Mouse (Mus musculus) limb, embryonic 15.5 days (tissue): Measurements from ENCODE around the gene Slc10a3. TPM values are rescaled to one million over a fixed set of nuclear protein-coding genes. Genes with fewer than 3 reads are reported as not detected.
A peak's percentile ranks its signal among the peaks of the same experiment; 100 is the strongest.
"Not testable (repeated sequence)": the region's sequence is repeated elsewhere in the genome, so short reads cannot be mapped to it uniquely, and the experiment has no call there.

ENCODE experiments used
- ATAC-seq: fragments of 200-750 bp; cut with Nextera tagmentation; 2 replicates; pipeline ENCODE4 v1.8.0; 2017; ENCODE audit warnings: low read depth, moderate TSS enrichment; ENCODE audit not compliant: insufficient number of reproducible peaks, low FRiP score, low TSS enrichment
- H3K27ac ChIP-seq: fragments of 300-500 bp; sonication (generic); 2 replicates; pipeline ENCODE4 v1.5.1; 2015; ENCODE audit warnings: moderate library complexity, mild to moderate bottlenecking, inconsistent platforms
- H3K27me3 ChIP-seq: fragments of 300-500 bp; sonication (generic); 2 replicates; pipeline ENCODE4 v1.6.1; 2015; ENCODE audit warnings: inconsistent platforms
- H3K36me3 ChIP-seq: fragments of 300-500 bp; sonication (generic); 2 replicates; pipeline ENCODE4 v1.6.1; 2015; ENCODE audit warnings: inconsistent platforms
- H3K4me1 ChIP-seq: fragments of 300-500 bp; sonication (generic); 2 replicates; pipeline ENCODE4 v1.6.1; 2015; ENCODE audit warnings: inconsistent platforms
- H3K4me2 ChIP-seq: fragments of 300-500 bp; sonication (generic); 2 replicates; pipeline ENCODE4 v1.6.1; 2015; ENCODE audit warnings: mild to moderate bottlenecking, inconsistent platforms
- H3K4me3 ChIP-seq: fragments of 300-500 bp; sonication (generic); 2 replicates; pipeline ENCODE4 v1.5.1; 2015; ENCODE audit warnings: mild to moderate bottlenecking, inconsistent platforms
- H3K9ac ChIP-seq: fragments of 300-500 bp; sonication (generic); 2 replicates; pipeline ENCODE4 v1.6.1; 2015; ENCODE audit warnings: inconsistent platforms
- H3K9me3 ChIP-seq: fragments of 300-500 bp; sonication (generic); 2 replicates; pipeline ENCODE4 v1.6.1; 2016; ENCODE audit warnings: inconsistent platforms
- WGBS: fragments of 180-500 bp; shearing (Covaris S2); methylation state at CpG from one replicate; pipeline ENCODE4 v1.1.7; 2015; 5-methylcytosine and 5-hydroxymethylcytosine counted together
- polyA plus RNA-seq: library from polyadenylated mRNA; unstranded; fragments of >200 nt; fragmentation: Nextera tagmentation; extraction: Ambion mirVana; gene quantifications from 2 replicates; pipeline ENCODE4 v1.2.1, GENCODE M21; 2015

Gene Slc10a3
- 21.9 and 22.6 TPM in 2 replicates for polyA plus RNA-seq

DNA sequence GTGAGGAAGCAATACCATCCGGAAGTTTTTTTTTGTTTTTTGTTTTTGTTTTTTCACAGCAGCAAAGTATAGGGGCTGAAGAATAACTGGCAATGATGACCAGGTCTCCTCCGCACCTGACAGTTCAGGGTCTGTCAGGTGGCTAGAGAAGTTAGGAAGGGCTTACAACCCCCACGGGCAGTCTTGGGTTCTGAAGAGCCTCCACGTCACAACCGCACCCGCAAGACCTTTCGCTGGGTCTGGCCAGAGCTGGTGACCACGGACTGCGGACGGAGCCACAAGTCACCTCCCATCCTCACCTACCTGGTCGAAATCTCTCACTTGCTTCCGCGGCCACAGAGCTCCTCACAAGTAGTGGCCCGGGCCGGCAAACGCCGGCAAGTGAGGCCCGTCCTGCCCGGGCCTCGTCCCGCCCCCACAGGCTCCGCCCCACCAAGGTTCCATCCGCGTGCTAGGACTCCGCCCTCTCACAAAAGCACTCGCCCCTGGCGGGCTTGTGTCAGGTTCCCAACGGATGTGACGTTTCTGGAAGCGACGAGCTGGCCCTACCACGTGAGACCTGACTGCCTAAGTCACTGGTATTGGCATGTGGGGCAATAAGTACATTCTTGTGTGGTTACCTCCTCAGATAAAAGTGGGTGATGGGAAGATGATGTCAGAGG, at the start of gene Slc10a3, which contains the start of gene Ubl4a:
Gene Slc10a3 (minus strand): TSS at position 462 of the 662 bp plus-strand sequence.
Gene Ubl4a (minus strand): TSS at position 331 of the 662 bp plus-strand sequence.
- 24% methylated on average over 32 of the region's 32 CpGs for WGBS
- no peaks in the 10 kb centered on the region for H3K9me3 ChIP-seq
- peak; percentile 84 for ATAC-seq
- peaks cover 7% of the 10 kb centered on the region; the same call in 1 of the 2 replicates for H3K36me3 ChIP-seq
- H3K27me3 ChIP-seq: no peaks in the 10 kb centered on the region
- no peaks in the 10 kb centered on the region for H3K4me1 ChIP-seq
- peak within 1 kb of the TSS; percentile 37 for H3K9ac ChIP-seq
- 0 out of 2 replicates have a peak within 1 kb of the TSS, but pooled peaks have one; percentile 11 for H3K27ac ChIP-seq
- H3K4me3 ChIP-seq: peak within 1 kb of the TSS; percentile 48
- H3K4me2 ChIP-seq: peak within 1 kb of the TSS; percentile 48

DNA sequence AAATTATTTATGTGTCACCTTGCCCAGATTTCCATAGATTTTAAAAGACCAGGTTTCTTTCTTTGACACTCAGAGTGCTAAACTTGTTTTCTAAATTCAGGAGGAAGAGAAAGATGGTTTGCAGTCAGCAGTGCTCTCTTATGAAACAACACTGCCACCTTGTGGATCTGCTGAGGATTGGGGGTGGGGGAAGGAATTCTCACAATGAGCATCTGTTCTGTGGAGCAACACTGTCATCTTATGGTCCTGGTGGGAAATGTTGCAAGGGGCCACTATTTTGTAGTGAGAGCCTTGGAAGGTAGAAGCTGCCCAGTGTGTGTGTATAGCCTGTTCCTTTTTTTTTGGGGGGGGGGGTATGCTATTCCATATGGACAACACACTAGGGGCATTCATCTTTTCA, 40.2 kb upstream of the Slc10a3 start:
- no peak overlapping the region for H3K27ac ChIP-seq
- H3K27me3 ChIP-seq: no peaks in the 10 kb centered on the region
- no peaks in the 10 kb centered on the region for H3K9me3 ChIP-seq
- peaks cover 15% of the 10 kb centered on the region; the same call in 1 of the 2 replicates for H3K36me3 ChIP-seq
- ATAC-seq: no peak
- no peak overlapping the region for H3K9ac ChIP-seq
- H3K4me1 ChIP-seq: no peaks in the 10 kb centered on the region
- H3K4me3 ChIP-seq: no peak overlapping the region
- no peak overlapping the region for H3K4me2 ChIP-seq

DNA sequence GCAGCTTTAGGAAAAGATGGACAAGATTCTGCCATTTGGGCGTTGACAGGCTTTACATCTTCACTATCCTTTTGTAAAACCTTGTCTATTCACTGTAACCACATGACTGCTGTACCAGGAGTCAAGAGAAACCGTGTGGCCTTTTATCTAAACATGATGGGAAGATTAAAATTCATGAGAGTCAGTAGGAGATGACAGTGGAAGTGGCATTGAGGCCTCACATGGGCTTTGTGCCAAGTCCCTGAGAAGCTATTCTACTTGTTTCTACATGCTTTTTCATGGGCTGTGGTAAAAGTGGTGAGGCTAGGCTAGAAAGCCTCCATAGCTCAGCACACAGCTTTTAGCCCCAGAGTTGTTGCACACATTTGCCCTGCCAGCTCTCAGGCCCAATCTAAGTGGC, 35.2 kb upstream of the Slc10a3 start:
- Histone ChIP-seq H3K9me3 (no peaks in the 10 kb centered on the region), H3K4me3 (no peak overlapping the region), H3K27ac (no peak overlapping the region), H3K4me2 (no peak overlapping the region), H3K4me1 (no peaks in the 10 kb centered on the region), H3K36me3 (peaks cover 12% of the 10 kb centered on the region; the same call in 1 of the 2 replicates), H3K9ac (no peak overlapping the region), H3K27me3 (no peaks in the 10 kb centered on the region)
- 46% methylated on average over 2 of the region's 2 CpGs for WGBS
- ATAC-seq: no peak

DNA sequence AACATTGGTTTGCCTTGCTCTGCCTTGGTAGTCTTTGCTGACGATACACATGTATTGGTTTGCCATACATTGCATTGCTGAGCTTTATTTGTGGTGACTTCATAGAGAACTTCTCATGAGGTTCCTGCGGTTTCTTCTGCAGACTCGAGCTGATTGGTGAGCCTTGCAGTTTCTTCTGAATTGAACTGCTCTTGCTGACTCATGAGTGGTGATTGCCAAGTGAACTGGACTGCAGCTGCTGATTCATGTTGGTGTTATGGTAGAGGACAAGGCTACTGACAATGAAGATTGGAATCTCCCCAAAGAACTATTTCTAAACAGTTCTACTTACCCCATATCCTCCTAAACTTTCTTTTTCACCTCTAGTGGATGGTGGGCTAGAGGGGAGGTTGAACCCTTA, 27.0 kb upstream of the Slc10a3 start:
- no peak for ATAC-seq
- no peak overlapping the region for H3K4me2 ChIP-seq
- no peak overlapping the region for H3K27ac ChIP-seq
- 78% methylated on average over 3 of the region's 3 CpGs for WGBS
- no peaks in the 10 kb centered on the region for H3K9me3 ChIP-seq
- no peak overlapping the region for H3K9ac ChIP-seq
- H3K4me3 ChIP-seq: no peak overlapping the region
- no peaks in the 10 kb centered on the region for H3K27me3 ChIP-seq
- no peaks in the 10 kb centered on the region for H3K4me1 ChIP-seq
- no peaks in the 10 kb centered on the region for H3K36me3 ChIP-seq

DNA sequence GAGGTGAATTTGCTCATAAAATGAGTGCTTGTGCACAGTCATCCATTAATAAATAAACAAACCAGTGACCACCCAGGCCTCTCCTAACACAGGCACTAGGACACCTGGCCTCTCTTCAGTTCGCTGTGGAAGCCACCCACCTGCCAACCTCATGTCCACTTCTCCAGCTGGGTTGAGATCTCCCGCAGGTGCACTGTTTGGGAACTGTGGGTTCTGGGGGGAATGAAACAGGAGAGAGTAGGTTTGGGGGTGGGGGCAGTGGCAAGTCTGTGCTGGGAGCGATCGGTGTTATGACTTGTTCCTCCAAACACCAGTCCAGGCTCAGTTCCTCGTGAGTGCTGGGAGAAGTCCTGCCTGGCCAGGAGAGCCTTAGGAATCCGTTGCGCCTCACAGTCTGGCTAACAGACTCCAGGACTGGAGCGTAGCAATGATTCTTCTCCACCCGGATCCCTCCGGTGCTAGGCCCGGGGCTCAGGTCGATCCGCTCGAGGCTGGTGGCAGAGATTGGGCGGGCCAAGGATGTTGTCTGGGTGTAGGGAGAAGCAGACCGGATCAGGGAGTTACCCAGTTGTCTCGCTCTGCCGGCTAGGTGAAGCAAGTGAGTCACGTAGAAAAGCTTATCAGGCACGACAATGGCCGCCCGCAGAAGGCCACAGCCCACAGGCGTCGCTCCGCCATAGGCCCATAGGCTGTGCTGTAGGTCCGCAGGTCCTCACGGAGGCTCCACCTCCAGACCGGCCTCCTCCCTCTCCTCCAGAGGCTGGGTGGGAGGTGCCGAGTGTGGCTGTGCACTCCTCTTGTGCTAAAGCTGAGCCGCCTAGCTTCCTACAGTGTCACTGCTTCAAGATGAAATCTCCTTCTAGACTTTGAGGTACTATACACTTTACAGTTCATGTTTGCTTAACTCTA, 19.6 kb upstream of the Slc10a3 start, which contains the start of the genes Fam3a and Ikbkg:
Gene Fam3a (minus strand): TSS at position 738 of the 909 bp plus-strand sequence.
Gene Ikbkg (plus strand): TSS at position 756 of the 909 bp plus-strand sequence.
- peak within 1 kb of the TSS; percentile 50 for H3K4me3 ChIP-seq
- no peaks in the 10 kb centered on the region for H3K36me3 ChIP-seq
- peak within 1 kb of the TSS; percentile 46 for H3K9ac ChIP-seq
- no peaks in the 10 kb centered on the region; the same call in 1 of the 2 replicates for H3K4me1 ChIP-seq
- H3K27me3 ChIP-seq: no peaks in the 10 kb centered on the region
- peak within 1 kb of the TSS; percentile 85 for H3K27ac ChIP-seq
- ATAC-seq: peak; percentile 99
- no peaks in the 10 kb centered on the region for H3K9me3 ChIP-seq
- H3K4me2 ChIP-seq: peak within 1 kb of the TSS; percentile 51
- WGBS: 16% methylated on average over 30 of the region's 30 CpGs

DNA sequence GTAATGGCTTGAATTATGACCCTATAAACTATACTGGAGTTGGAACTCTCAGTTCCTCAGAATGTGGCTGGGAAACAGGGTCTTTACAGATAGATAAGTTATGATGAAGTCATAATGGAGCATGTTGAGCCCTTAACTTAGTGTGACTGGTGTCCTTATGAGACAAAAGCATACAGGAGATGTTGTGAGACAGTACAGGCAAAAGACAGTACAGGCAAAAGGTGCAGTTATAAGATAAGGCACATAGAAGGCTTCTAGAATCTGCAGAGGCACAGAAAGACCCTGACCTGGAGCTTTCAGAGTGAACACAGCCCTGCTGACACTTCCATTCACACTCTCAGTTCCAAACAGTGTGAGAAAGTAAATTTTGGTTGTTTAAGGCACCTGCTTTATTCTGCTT, 15.0 kb upstream of the Slc10a3 start:
- no peak for ATAC-seq

DNA sequence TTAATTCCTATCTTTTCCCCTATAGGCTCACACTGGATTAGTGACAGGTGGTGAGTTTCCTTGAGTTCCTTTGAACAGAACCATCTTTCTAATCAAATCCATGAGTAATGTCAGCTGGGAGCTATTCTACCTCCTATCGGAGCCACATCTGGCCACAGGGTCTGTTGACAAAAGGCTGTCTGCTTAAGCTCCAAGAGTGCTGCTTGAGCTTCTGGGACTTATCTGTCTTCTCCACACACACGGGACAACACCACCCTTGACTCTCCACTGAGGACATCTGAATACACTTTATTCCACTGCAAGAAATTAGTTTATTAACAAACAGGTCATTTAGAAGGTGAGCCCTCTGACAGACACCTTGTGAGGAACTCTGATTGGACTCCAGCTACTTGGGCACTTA, 11.3 kb upstream of the Slc10a3 start:
- H3K27me3 ChIP-seq: no peaks in the 10 kb centered on the region
- H3K4me2 ChIP-seq: no peak overlapping the region
- no peak overlapping the region for H3K4me3 ChIP-seq
- no peak overlapping the region for H3K27ac ChIP-seq
- no peaks in the 10 kb centered on the region for H3K4me1 ChIP-seq
- no peak for ATAC-seq
- H3K9me3 ChIP-seq: no peaks in the 10 kb centered on the region
- 55% methylated on average over 2 of the region's 2 CpGs for WGBS
- peaks cover 24% of the 10 kb centered on the region for H3K36me3 ChIP-seq
- no peak overlapping the region for H3K9ac ChIP-seq

More for the DNA sequence above, 15.0 kb upstream of the Slc10a3 start:
- no peaks in the 10 kb centered on the region for H3K9me3 ChIP-seq
- no peak overlapping the region for H3K4me3 ChIP-seq
- H3K27ac ChIP-seq: no peak overlapping the region
- H3K27me3 ChIP-seq: no peaks in the 10 kb centered on the region
- no peaks in the 10 kb centered on the region; the same call in 1 of the 2 replicates for H3K4me1 ChIP-seq
- H3K4me2 ChIP-seq: no peak overlapping the region
- peaks cover 24% of the 10 kb centered on the region for H3K36me3 ChIP-seq
- H3K9ac ChIP-seq: no peak overlapping the region

DNA sequence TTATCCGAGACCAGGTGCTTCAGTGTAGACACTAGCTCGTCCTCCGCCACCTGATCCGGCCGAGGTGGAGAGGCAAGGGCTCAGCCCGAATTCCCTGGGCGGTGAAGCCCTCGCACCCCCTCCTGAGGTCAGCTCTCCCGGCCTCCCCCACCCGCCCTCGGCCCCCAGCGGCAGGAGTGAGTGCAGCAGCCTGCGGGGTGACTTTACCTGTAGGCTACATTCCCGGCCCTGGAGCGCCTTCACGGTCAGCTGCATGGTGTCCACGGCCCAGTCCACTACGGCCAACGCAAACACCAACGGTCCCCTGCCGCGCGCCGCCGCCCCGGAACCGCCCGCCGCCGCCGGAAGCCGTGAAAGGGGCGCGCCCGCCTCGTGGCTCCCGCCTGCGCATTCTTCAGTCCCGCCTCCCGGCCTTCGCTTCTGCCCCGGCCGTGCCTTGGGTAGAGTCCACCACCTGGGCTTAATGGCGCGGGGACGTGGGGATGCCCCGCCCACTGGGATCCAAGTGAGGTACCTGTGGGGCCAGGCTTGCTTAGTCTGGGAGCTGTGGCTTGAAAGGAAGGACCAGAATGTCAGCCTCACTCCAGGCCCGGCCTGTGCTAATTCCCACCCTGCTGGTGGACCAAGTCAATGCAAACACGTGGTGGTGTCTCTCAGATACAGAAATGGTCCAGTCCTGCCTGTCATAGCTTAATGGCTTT, 4.8 kb downstream of the Slc10a3 start:
- peak overlapping the region; percentile 52 for H3K4me2 ChIP-seq
- 25% methylated on average over 48 of the region's 49 CpGs for WGBS
- no peaks in the 10 kb centered on the region for H3K27me3 ChIP-seq
- peak overlapping the region; percentile 57 for H3K4me3 ChIP-seq
- peak overlapping the region; percentile 68 for H3K9ac ChIP-seq
- peak; percentile 52; the same call in 1 of the 2 replicates for ATAC-seq
- H3K9me3 ChIP-seq: no peaks in the 10 kb centered on the region
- peaks cover 6% of the 10 kb centered on the region; the same call in 1 of the 2 replicates for H3K4me1 ChIP-seq
- H3K27ac ChIP-seq: peak overlapping the region; percentile 78
- H3K36me3 ChIP-seq: peaks cover 19% of the 10 kb centered on the region

DNA sequence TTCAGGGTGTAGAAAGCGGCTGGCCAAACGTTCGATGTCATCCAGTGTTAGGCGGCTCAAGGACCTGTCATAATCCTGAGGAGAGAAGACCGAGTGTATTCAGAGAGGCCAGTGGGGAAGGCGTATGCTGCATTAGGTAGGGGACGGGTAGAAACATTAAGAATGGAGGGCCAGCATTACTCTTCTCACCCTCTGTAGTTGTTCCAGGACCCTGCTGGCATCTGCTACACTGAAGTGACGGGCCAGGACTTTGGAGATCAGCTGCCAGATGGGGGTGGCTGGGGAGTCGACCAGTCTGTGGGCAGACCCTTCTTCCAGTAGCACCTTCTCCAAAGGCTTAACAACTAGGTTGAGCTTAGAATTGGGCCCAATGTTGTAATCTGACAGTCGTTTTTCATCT, 5.6 kb downstream of the Slc10a3 start:
- H3K9ac ChIP-seq: peak overlapping the region; percentile 68
- H3K4me1 ChIP-seq: peaks cover 6% of the 10 kb centered on the region; the same call in 1 of the 2 replicates
- no peaks in the 10 kb centered on the region for H3K27me3 ChIP-seq
- H3K9me3 ChIP-seq: no peaks in the 10 kb centered on the region
- ATAC-seq: no peak
- peak overlapping the region; percentile 78; the same call in 1 of the 2 replicates for H3K27ac ChIP-seq
- peaks cover 19% of the 10 kb centered on the region for H3K36me3 ChIP-seq
- peak overlapping the region; percentile 57 for H3K4me3 ChIP-seq
- 67% methylated on average over 10 of the region's 10 CpGs for WGBS
- peak overlapping the region; percentile 52 for H3K4me2 ChIP-seq

DNA sequence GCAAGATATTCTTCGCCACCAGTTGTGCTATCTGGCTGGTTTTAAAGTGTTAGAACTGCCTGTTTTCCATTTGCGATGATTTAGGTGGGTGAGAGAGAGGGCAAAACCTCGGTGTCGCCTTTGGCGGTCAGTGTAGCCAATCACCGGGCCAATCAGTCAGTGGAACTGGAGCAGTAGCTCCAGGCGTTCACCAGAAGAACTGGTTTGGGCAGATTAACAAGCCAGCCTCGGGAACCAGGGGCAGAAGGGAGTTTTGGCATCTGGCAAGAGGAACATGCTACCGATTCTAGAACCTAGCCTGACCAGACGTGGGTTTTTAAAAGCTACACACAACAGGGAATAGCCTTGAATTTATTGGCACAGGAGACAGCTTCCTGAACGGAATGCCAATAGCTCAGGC, 14.0 kb downstream of the Slc10a3 start:
- no peak overlapping the region for H3K9ac ChIP-seq
- no peak overlapping the region for H3K27ac ChIP-seq
- H3K4me3 ChIP-seq: no peak overlapping the region
- no peaks in the 10 kb centered on the region for H3K27me3 ChIP-seq
- no peak for ATAC-seq
- no peak overlapping the region for H3K4me2 ChIP-seq
- H3K4me1 ChIP-seq: no peaks in the 10 kb centered on the region
- H3K36me3 ChIP-seq: no peaks in the 10 kb centered on the region
- H3K9me3 ChIP-seq: no peaks in the 10 kb centered on the region
- WGBS: 29% methylated on average over 11 of the region's 11 CpGs

DNA sequence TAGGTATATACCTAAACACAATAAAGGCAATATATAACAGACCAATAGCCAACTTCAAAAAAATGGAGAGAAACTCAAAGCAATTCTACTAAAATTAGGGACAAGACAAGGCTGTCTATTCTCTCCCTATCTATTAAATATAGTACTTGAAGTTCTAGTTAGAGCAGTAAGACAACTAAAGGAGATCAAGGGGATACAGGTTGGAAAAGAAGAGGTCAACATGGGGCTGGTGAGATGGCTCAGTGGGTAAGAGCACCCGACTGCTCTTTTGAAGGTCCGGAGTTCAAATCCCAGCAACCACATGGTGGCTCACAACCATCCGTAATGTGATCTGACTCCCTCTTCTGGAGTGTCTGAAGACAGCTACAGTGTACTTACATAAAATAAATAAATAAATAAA, 16.1 kb downstream of the Slc10a3 start:
- ATAC-seq: not testable (repeated sequence)
- WGBS: 93% methylated on average over 3 of the region's 3 CpGs

More for the DNA sequence above, 16.1 kb downstream of the Slc10a3 start:
- H3K36me3 ChIP-seq, H3K4me3 ChIP-seq, H3K9ac ChIP-seq, H3K4me1 ChIP-seq, H3K27ac ChIP-seq, H3K9me3 ChIP-seq, H3K27me3 ChIP-seq, H3K4me2 ChIP-seq: not testable (repeated sequence)
